Mouse (Mus musculus) brain, embryonic 14.5 days (tissue): ENCODE results near the gene Col20a1.

ENCODE experiments used
- CTCF ChIP-seq: fragments of 200-500 bp; IDR thresholded peaks from 2 replicates; pipeline ENCODE4 v1.5.1; 2012; ENCODE audit warnings: inconsistent platforms, mild to moderate bottlenecking, moderate library complexity, borderline replicate concordance; ENCODE audit not compliant: insufficient read depth, insufficient read length; ENCODE audit errors: extremely low read depth
- POLR2A ChIP-seq: fragments of 200-500 bp; IDR thresholded peaks from 2 replicates; pipeline ENCODE4 v1.6.1; 2012; ENCODE audit warnings: mild to moderate bottlenecking, inconsistent platforms, borderline replicate concordance; ENCODE audit not compliant: poor library complexity, insufficient read depth, insufficient read length, severe bottlenecking; ENCODE audit errors: extremely low read depth

DNA sequence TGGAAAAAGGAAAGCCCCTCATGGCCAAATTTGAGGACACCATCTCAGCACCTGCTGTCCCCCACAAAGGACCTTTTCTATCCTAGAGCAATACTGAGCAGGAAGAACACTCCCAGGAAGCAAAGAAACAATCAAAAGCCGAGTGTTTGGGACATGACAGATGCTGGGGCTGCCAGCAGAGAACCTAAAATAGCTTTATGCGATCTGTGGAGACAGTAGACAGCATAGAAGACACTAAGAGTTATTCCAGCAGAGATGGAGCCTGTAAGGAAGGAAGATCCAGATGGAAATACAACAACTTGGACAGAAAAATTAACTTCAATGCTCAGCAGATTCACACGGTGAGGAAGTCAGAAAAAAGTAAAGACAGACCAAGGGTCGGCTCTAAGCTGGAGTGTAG lies 79.5 kb downstream of the Col20a1 start:
- TF ChIP-seq POLR2A (no peak), CTCF (no peak)
